Mouse (Mus musculus): ENCODE measurements around the gene Pfn5. TPM values are rescaled to one million over a fixed set of nuclear protein-coding genes. Genes with fewer than 3 reads are reported as not detected.
"Not testable (repeated sequence)": the region's sequence is repeated elsewhere in the genome, so short reads cannot be mapped to it uniquely, and the experiment has no call there.

Pfn5 gene
- not detected in 2 replicates for total RNA-seq (2014; fragmentation: Nextera tagmentation)
- not detected in 2 replicates for total RNA-seq (2017)

DNA sequence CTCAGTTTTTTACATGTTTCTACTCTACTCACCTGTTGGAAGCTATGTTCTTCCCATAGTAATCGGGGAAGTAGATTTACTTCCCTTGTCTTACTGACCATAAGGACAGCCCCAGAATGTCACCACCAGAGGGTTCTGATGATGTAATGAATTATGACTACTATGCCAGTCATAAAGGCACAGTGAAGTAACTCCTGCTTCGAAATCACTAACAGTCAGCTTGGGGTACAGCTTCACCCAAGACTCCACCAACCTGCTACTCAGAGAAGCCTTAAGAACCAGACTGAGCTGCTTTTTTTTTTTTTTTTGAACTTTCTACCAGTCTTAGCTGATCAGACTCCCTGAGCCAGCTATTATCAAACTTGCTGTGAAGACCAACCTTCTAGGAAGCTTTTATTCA lies at the start of gene Pfn5, which contains the start of gene Asb12:
Gene Pfn5 (plus strand): TSS at position 218 of the 400 bp plus-strand sequence.
Gene Asb12 (minus strand): TSS at position 101 of the 400 bp plus-strand sequence.
- no peak for ATAC-seq (replicated peaks; ENCODE audit: poor library complexity, severe bottlenecking)

- no peak for ATAC-seq (replicated peaks; ENCODE audit: poor library complexity, severe bottlenecking)
These were observed 34.0 kb upstream of the Pfn5 start for GRCm38 (mm10) chrX:95523883-95524282.

DNA sequence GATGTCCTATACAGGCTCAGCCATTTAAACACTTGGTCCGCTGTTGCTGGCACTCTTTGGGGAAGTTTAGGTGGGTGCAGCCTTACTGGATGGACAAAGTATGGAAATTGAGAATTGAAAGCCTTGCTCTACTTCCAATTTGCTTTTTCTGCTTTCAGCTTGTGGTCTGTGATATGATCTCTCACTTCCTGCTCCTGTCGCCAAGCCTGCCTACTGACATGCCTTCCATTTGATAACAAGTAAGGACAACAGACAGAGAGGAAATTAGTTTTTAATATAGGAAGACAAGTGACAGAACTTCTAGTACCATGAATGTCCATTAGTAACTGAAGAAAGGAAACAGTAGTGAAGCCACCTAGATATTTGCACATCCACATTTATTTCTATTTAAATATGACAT lies 32.7 kb upstream of the Pfn5 start:
- ATAC-seq (replicated peaks; ENCODE audit: poor library complexity, severe bottlenecking), result no peak; the same call in 1 of the 2 replicates

DNA sequence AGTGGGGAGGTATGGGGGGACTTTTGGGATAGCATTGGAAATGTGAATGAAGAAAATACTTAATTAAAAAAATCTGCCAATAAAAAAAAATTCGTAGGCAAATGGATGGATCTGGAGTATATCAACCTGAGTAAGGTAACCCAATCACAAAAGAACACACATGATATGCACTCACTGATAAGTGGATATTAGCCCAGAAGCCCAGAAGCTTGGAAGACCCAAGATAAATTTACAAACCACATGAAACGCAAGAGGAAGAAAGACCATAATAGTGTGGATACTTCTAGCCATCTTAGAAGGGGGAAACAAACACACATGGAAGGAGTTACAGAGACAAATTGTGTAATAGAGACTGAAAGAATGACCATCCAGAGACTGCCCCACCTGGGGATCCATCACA lies 22.4 kb upstream of the Pfn5 start:
- ATAC-seq (replicated peaks; ENCODE audit: poor library complexity, severe bottlenecking), result not testable (repeated sequence)

DNA sequence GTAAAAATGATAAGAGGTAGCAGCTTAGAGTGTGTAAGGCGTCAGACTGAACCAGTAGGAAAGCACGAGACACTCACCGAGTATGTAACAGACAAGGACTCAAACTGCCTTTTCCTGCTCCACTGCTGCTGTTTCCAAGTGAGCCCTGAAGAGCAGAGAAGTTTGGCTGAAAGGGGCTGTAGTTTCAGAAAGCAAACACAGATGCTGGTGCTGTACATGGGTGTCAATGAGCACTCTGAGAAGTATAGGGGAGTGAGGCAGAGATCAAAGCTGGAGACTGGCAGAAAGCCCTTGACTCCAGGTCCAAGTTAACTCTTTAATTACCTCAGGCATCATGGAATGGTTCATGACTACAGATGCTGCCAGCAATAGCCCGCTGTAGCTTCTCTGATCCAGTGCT lies 3.6 kb upstream of the Pfn5 start:
- ATAC-seq (replicated peaks; ENCODE audit: poor library complexity, severe bottlenecking), result no peak

- ATAC-seq (replicated peaks; ENCODE audit: poor library complexity, severe bottlenecking), result no peak
These were observed 42.7 kb downstream of the Pfn5 start for GRCm38 (mm10) chrX:95600609-95601008.

Other genes starting within 250 kb of the Pfn5 start
- gene Amer1, start 113.2 kb upstream of the Pfn5 start, total RNA-seq (2014; fragmentation: Nextera tagmentation), result 7.8 and 10.2 TPM in 2 replicates
- gene Amer1, start 113.2 kb upstream of the Pfn5 start, total RNA-seq (2017), result 7.8 and 8.1 TPM in 2 replicates
- gene Asb12, start 117 bp upstream of the Pfn5 start, total RNA-seq (2014; fragmentation: Nextera tagmentation), result not detected in 2 replicates
- gene Asb12, start 117 bp upstream of the Pfn5 start, total RNA-seq (2017), result not detected in 2 replicates
- gene Zc4h2, start 100.4 kb downstream of the Pfn5 start, total RNA-seq (2014; fragmentation: Nextera tagmentation), result 4.4 and 6.9 TPM in 2 replicates
- gene Zc4h2, start 100.4 kb downstream of the Pfn5 start, total RNA-seq (2017), result 5.9 and 8.5 TPM in 2 replicates
- 0.58 and 3.4 TPM in 2 replicates for gene Zc3h12b, start 153.6 kb downstream of the Pfn5 start, total RNA-seq (2014; fragmentation: Nextera tagmentation)
- gene Zc3h12b, start 153.6 kb downstream of the Pfn5 start, total RNA-seq (2017), result 0.13 and 0.36 TPM in 2 replicates